Mouse (Mus musculus) bone marrow macrophage, adult 2 months (primary cell): ENCODE data around the gene Tra2b. TPM values are rescaled to one million over a fixed set of nuclear protein-coding genes. Genes with fewer than 3 reads are reported as not detected.
"Not testable (repeated sequence)": the region's sequence is repeated elsewhere in the genome, so short reads cannot be mapped to it uniquely, and the experiment has no call there.

ENCODE experiments used
- H3K27ac ChIP-seq: 2 replicates; pipeline ENCODE4 v1.5.1; 2012; ENCODE audit warnings: low read depth, low read length; ENCODE audit not compliant: insufficient read depth
- H3K4me1 ChIP-seq: 2 replicates; pipeline ENCODE4 v1.6.1; 2012; ENCODE audit warnings: low read length; ENCODE audit not compliant: control insufficient read depth, insufficient read depth
- H3K4me3 ChIP-seq: 2 replicates; pipeline ENCODE4 v1.5.1; 2012; ENCODE audit warnings: mild to moderate bottlenecking, low read length, moderate library complexity; ENCODE audit not compliant: insufficient read depth
- CTCF ChIP-seq: IDR thresholded peaks from 2 replicates; pipeline ENCODE4 v1.5.1; 2012; ENCODE audit warnings: low read depth, mild to moderate bottlenecking, low read length, moderate library complexity
- POLR2A ChIP-seq: IDR thresholded peaks from 2 replicates; pipeline ENCODE4 v1.6.1; 2012; ENCODE audit warnings: mild to moderate bottlenecking, low read depth, low read length, borderline replicate concordance
- polyA plus RNA-seq: library from polyadenylated mRNA; stranded (reverse); fragments of >200 nt; gene quantifications from 2 replicates; pipeline ENCODE4 v1.2.4, GENCODE M21; 2012; ENCODE audit not compliant: missing spikeins, insufficient read depth, insufficient read length

Gene Tra2b
- polyA plus RNA-seq = 98.3 and 106 TPM in 2 replicates

- Histone ChIP-seq H3K4me1 (peaks cover 6% of the 10 kb centered on the region), H3K4me3 (peak within 1 kb of the TSS; percentile 100), H3K27ac (peak within 1 kb of the TSS; percentile 85)
- TF ChIP-seq POLR2A (0 out of 2 replicates have a peak, but pooled peaks have one; percentile 11), CTCF (no peak)
Observed at GRCm38 (mm10) chr16:22265849-22266376, at the start of gene Tra2b. Gene Tra2b (minus strand): TSS chr16:22266005.

GRCm38 (mm10) chr16:22310649-22311048 is 44.8 kb upstream of the Tra2b start:
- H3K4me3 ChIP-seq = no peak overlapping the region
- peak; percentile 7; the same call in 1 of the 2 replicates for TF ChIP-seq CTCF
- TF ChIP-seq POLR2A = no peak
- H3K27ac ChIP-seq = no peak overlapping the region
- no peaks in the 10 kb centered on the region for H3K4me1 ChIP-seq

DNA sequence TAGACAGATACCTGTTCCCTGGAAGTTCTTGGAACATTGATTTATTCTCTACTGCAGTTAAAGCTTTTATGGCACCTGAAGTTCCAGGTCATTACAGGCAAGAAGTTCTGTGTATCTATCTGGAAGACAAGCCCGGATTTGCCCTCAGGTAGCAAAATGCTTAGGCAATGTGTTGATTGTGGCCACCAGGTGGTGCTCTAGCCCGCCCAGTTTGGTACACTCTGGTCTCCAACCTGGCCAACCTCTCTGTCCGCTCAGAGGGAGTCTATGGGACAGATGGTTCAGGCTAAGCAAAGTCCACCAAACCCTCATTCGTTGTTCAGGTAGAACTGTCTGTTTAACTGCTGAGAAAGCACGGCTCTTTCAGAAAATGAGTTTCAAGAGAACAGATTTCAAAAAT is 36.8 kb upstream of the Tra2b start:
- Histone ChIP-seq H3K27ac (no peak overlapping the region), H3K4me1 (peaks cover 5% of the 10 kb centered on the region), H3K4me3 (no peak overlapping the region)
- peak; percentile 86 for TF ChIP-seq CTCF
- TF ChIP-seq POLR2A = no peak

DNA sequence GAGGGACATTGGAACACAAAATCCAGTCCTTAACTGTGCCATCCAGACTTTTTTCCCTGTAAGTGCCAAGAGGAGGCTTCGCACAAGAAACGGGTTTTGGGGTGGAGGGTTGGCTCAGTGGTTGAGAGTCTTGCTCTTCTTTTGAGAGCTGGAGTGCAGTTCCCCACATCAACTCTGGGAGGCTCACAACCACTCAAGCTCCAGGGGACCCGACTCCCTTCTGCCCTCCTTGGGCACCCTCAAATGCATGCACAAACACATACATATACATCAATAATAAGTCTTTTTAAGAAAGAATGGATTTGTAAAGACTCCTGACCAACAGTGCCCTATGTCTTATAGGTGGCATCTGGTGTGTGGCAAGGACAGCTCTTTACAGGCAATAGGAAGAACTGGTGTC is 35.6 kb upstream of the Tra2b start:
- H3K4me1 ChIP-seq = peaks cover 15% of the 10 kb centered on the region
- TF ChIP-seq POLR2A (no peak), CTCF (no peak)
- H3K4me3 ChIP-seq = no peak overlapping the region

GRCm38 (mm10) chr16:22296901-22297300 is 31.1 kb upstream of the Tra2b start:
- TF ChIP-seq POLR2A (no peak), CTCF (no peak)
- peaks cover 15% of the 10 kb centered on the region for H3K4me1 ChIP-seq
- H3K4me3 ChIP-seq = no peak overlapping the region
- H3K27ac ChIP-seq = peak overlapping the region; percentile 22; the same call in 1 of the 2 replicates

More for the DNA sequence above, 35.6 kb upstream of the Tra2b start:
- no peak overlapping the region for H3K27ac ChIP-seq

- H3K27ac ChIP-seq, H3K4me3 ChIP-seq: not testable (repeated sequence)
- H3K4me1 ChIP-seq = peaks cover 14% of the 10 kb centered on the region
Observed at GRCm38 (mm10) chr16:22294812-22295211, 29.0 kb upstream of the Tra2b start.

DNA sequence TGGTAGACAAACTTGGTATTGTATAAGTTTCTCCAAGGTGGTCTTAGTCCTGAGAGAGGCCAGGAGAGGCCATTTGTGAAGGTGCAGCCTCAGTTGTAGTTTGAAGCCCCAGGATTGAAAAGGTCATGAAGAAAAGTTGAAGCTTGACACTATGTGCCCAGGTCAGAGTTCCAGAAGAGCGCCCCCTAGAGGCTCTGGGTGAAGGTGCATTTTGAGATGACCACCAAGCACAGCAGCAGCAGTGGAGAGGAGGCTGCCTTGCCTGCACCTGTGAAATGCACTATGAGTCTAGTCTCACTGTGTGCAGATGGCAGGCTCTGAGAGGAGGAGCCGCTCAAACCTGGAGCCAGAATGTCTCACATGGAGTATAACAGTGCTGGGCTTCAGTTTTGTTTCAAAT is 27.8 kb upstream of the Tra2b start:
- TF ChIP-seq POLR2A (no peak), CTCF (peak; percentile 45)
- H3K4me3 ChIP-seq = no peak overlapping the region
- peaks cover 12% of the 10 kb centered on the region for H3K4me1 ChIP-seq
- H3K27ac ChIP-seq = no peak overlapping the region

GRCm38 (mm10) chr16:22292394-22292793 is 26.6 kb upstream of the Tra2b start:
- Histone ChIP-seq H3K4me1 (peaks cover 9% of the 10 kb centered on the region), H3K4me3 (no peak overlapping the region), H3K27ac (no peak overlapping the region)
- TF ChIP-seq POLR2A (no peak), CTCF (no peak)

DNA sequence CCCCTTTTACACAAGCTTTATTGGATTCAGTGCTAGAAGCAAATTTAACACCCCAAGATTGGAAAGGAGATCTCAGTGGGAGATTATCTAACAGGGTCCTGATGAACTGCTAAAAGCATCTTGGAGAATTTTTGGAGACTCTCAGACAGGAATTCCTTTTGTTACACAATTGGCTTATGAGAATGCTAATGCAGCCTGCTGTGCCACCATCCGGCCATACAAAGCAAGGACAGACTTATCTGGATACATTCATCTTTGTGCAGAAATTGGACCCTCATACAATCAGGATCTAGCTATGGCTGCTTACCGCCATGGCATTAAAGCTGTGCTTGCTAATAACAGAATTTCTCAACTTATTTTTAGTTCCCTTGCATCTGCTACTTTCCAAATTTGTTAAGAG is 23.8 kb upstream of the Tra2b start:
- TF ChIP-seq CTCF = no peak
- no peak for TF ChIP-seq POLR2A
- no peak overlapping the region for H3K27ac ChIP-seq
- no peak overlapping the region for H3K4me3 ChIP-seq
- H3K4me1 ChIP-seq = no peaks in the 10 kb centered on the region

- Histone ChIP-seq H3K4me3 (no peak overlapping the region), H3K4me1 (no peaks in the 10 kb centered on the region), H3K27ac (no peak overlapping the region)
- TF ChIP-seq CTCF = no peak
- no peak for TF ChIP-seq POLR2A
Observed at GRCm38 (mm10) chr16:22286996-22287395, 21.2 kb upstream of the Tra2b start.

DNA sequence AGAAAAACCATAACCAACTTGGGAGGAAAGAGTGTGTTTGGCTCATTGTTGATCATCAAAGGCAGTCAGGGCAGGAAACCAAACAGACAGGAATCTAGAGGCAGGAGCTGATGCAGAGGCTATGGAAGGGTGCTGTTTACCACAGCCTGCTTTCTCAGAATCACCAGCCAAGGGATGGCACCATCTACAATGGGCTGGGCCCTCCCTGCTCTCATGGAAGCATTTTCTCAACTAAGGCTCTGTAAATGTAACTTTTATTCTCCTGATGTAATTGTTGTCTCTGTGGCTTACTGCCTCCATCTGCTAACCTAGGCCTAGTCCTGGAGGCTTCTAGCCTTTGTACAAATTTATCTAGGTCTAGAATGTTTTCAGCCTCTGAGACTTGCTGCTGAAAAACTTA is 10.7 kb upstream of the Tra2b start:
- TF ChIP-seq CTCF (no peak), POLR2A (no peak)
- H3K27ac ChIP-seq = no peak overlapping the region
- H3K4me1 ChIP-seq = no peaks in the 10 kb centered on the region
- H3K4me3 ChIP-seq = no peak overlapping the region
